Mouse (Mus musculus) MEL (cell line): ENCODE results near the gene Tmtc1. TPM values are rescaled to one million over a fixed set of nuclear protein-coding genes. Genes with fewer than 3 reads are reported as not detected.
A peak's percentile ranks its signal among the peaks of the same experiment; 100 is the strongest.

Experiments used
- DNase-seq: peaks from one replicate; pipeline ENCODE4 v3.0.0; 2011; ENCODE audit warnings: low read depth, low spot score
- H3K27ac ChIP-seq: 2 replicates; pipeline ENCODE4 v1.5.1; 2012; ENCODE audit warnings: low read depth, mild to moderate bottlenecking, control low read depth, low read length, moderate library complexity; ENCODE audit not compliant: control insufficient read depth
- H3K27me3 ChIP-seq, 2 experiments: fragments of 150-350 bp in 1 of 2; sonication (generic) in 1 of 2; 2 replicates each; pipeline ENCODE4 v1.6.1; 2012; ENCODE audit warnings: low read length in 2 of 2, mild to moderate bottlenecking in 2 of 2, improper control_type of control experiment in 1 of 2, moderate library complexity in 1 of 2; ENCODE audit not compliant: insufficient read depth in 2 of 2, control insufficient read depth in 1 of 2
- H3K36me3 ChIP-seq, 2 experiments: 2 replicates each; pipeline ENCODE4 v1.6.1; 2012 to 2014; ENCODE audit warnings: low read length in 2 of 2, improper control_type of control experiment in 1 of 2, inconsistent platforms in 1 of 2, mild to moderate bottlenecking in 1 of 2; ENCODE audit not compliant: insufficient read depth in 2 of 2, control insufficient read depth in 1 of 2
- H3K4me1 ChIP-seq, 2 experiments: fragments of 150-350 bp in 1 of 2; sonication (generic) in 1 of 2; 2 replicates each; pipeline ENCODE4 v1.6.1; 2012; ENCODE audit warnings: low read length in 2 of 2, improper control_type of control experiment in 1 of 2, mild to moderate bottlenecking in 1 of 2; ENCODE audit not compliant: insufficient read depth in 2 of 2, control insufficient read depth in 1 of 2
- H3K4me3 ChIP-seq, 2 experiments: fragments of 150-350 bp in 1 of 2; sonication (generic) in 1 of 2; 2 replicates each; pipeline ENCODE4 v1.5.1; 2012; ENCODE audit warnings: low read depth in 2 of 2, low read length in 2 of 2, mild to moderate bottlenecking in 2 of 2, moderate library complexity in 2 of 2, control low read depth in 1 of 2, improper control_type of control experiment in 1 of 2; ENCODE audit not compliant: control insufficient read depth in 1 of 2, insufficient read depth in 1 of 2
- H3K79me2 ChIP-seq: 2 replicates; pipeline ENCODE4 v1.6.1; 2012; ENCODE audit warnings: mild to moderate bottlenecking, low read length, moderate library complexity; ENCODE audit not compliant: control insufficient read depth, poor library complexity, insufficient read depth
- H3K9ac ChIP-seq: 2 replicates; pipeline ENCODE4 v1.6.1; 2012; ENCODE audit warnings: low read depth, mild to moderate bottlenecking, control low read depth, low read length, moderate library complexity; ENCODE audit not compliant: control insufficient read depth, poor library complexity, severe bottlenecking
- H3K9me3 ChIP-seq: fragments of 150-350 bp; sonication (generic); replicated peaks from 2 replicates; pipeline ENCODE4 v1.6.1; 2012; ENCODE audit warnings: mild to moderate bottlenecking, low read length, improper control_type of control experiment, moderate library complexity; ENCODE audit not compliant: insufficient read depth
- ETS1 ChIP-seq: IDR thresholded peaks from 2 replicates; pipeline ENCODE4 v1.6.1; 2012; ENCODE audit warnings: low read depth, mild to moderate bottlenecking, inconsistent platforms, low read length, improper control_type of control experiment, moderate library complexity
- GATA1 ChIP-seq: IDR thresholded peaks from 2 replicates; pipeline ENCODE4 v1.6.1; 2011; ENCODE audit warnings: low read depth, low read length, improper control_type of control experiment
- KAT2A ChIP-seq: conservative IDR thresholded peaks from 2 replicates; pipeline ENCODE4 v1.6.1; 2012; ENCODE audit warnings: low read depth, low read length, improper control_type of control experiment, inconsistent platforms
- MAX ChIP-seq: IDR thresholded peaks from 2 replicates; pipeline ENCODE4 v1.6.1; 2011; ENCODE audit warnings: low read length, improper control_type of control experiment
- MAZ ChIP-seq: IDR thresholded peaks from 2 replicates; pipeline ENCODE4 v1.6.1; 2012; ENCODE audit warnings: low read depth, mild to moderate bottlenecking, inconsistent platforms, low read length, improper control_type of control experiment
- MEF2A ChIP-seq: IDR thresholded peaks from 2 replicates; pipeline ENCODE4 v1.6.1; 2014; ENCODE audit warnings: low read depth, mild to moderate bottlenecking, inconsistent platforms, low read length, improper control_type of control experiment; ENCODE audit not compliant: poor library complexity, insufficient replicate concordance, severe bottlenecking; ENCODE audit errors: extremely low read depth
- MYB ChIP-seq: IDR thresholded peaks from 2 replicates; pipeline ENCODE4 v1.6.1; 2011; ENCODE audit warnings: mild to moderate bottlenecking, low read depth, low read length, improper control_type of control experiment
- NELFE ChIP-seq: IDR thresholded peaks from 2 replicates; pipeline ENCODE4 v1.6.1; 2011; ENCODE audit warnings: low read depth, low read length, improper control_type of control experiment
- SIN3A ChIP-seq: IDR thresholded peaks from 2 replicates; pipeline ENCODE4 v1.6.1; 2012; ENCODE audit warnings: low read length, improper control_type of control experiment, inconsistent platforms
- ZKSCAN1 ChIP-seq: IDR thresholded peaks from 2 replicates; pipeline ENCODE4 v1.6.1; 2012; ENCODE audit warnings: low read depth, mild to moderate bottlenecking, inconsistent platforms, low read length, improper control_type of control experiment, moderate library complexity
- ZNF384 ChIP-seq: IDR thresholded peaks from 2 replicates; pipeline ENCODE4 v1.6.1; 2012; ENCODE audit warnings: low read depth, mild to moderate bottlenecking, inconsistent platforms, low read length, improper control_type of control experiment
- polyA plus RNA-seq, 2 experiments: library from polyadenylated mRNA; stranded (reverse) in 1 of 2; unstranded in 1 of 2; fragments of >175 nt in 1 of 2; fragments of >200 nt in 1 of 2; gene quantifications; 2 replicates each; pipeline versions ENCODE4 v1.2.1 to v1.2.4; 2012; ENCODE audit warnings: low replicate concordance in 2 of 2, low read depth in 1 of 2; ENCODE audit not compliant: insufficient read length in 2 of 2, insufficient read depth in 1 of 2, missing spikeins in 1 of 2
- total RNA-seq: library from RNA; depleted of rRNA; stranded (reverse); fragments of 300-350 nt; gene quantifications from 2 replicates; pipeline ENCODE4 v1.2.3, GENCODE M21; 2012

The Tmtc1 gene
- total and polyA plus RNA-seq, 3 experiments, result 0.03 TPM; not detected in 2

- TF ChIP-seq GATA1, result peak; percentile 18; the same call in 1 of the 2 replicates
- TF ChIP-seq NELFE, result peak; percentile 90
- TF ChIP-seq KAT2A, result peak; percentile 52; the same call in 1 of the 2 replicates
- no peak for TF ChIP-seq ZKSCAN1
Observed at GRCm38 (mm10) chr6:148211897-148212680, 232.1 kb downstream of the Tmtc1 start, which contains the start of gene Ergic2 (continued).

GRCm38 (mm10) chr6:148211391-148211876, 232.8 kb downstream of the Tmtc1 start:
- peak; percentile 42; the same call in 1 of the 2 replicates for TF ChIP-seq ETS1
- no peak for TF ChIP-seq MAZ
- peak; percentile 58; the same call in 1 of the 2 replicates for TF ChIP-seq SIN3A
- peaks cover 0 to 2% of the 10 kb centered on the region in 2 experiments; a peak in 1 of 4 replicates for H3K4me1 ChIP-seq
- H3K9ac ChIP-seq, result peak overlapping the region; percentile 89
- H3K36me3 ChIP-seq, result peaks cover 2 to 19% of the 10 kb centered on the region in 2 experiments; a peak in 3 of 4 replicates
- peak overlapping the region; percentile 86 to 88 for H3K4me3 ChIP-seq
- H3K27ac ChIP-seq, result peak overlapping the region; percentile 51
- DNase-seq, result peak; percentile 57
- no peaks in the 10 kb centered on the region for H3K9me3 ChIP-seq
- H3K79me2 ChIP-seq, result peaks cover 46% of the 10 kb centered on the region
- no peaks in the 10 kb centered on the region for H3K27me3 ChIP-seq

DNA sequence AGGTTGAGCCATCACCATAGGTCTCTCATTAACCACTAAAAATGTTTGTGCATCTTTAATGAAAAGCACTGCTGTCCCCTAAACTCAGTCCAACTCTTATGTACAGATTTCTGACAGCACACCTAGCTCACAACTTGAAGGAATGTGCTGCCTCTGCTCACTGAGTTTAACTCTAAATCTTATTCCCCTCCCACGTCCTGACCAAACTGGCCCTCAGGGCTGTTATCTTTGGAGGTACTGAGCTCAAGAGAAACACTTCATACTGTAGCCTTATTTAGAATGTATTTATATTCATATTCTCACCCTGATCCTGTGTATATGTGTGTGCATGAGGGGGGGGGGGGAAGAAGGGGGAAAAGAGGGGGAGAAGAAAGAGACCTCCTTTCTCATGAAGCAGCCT, 236.7 kb downstream of the Tmtc1 start:
- H3K4me1 ChIP-seq, result 0 out of 4 replicates have a peak, but pooled peaks cover 0 to 2% of the 10 kb centered on the region in 2 experiments
- no peaks in the 10 kb centered on the region for H3K27me3 ChIP-seq
- H3K36me3 ChIP-seq, result peaks cover 10 to 16% of the 10 kb centered on the region in 2 experiments
- TF ChIP-seq SIN3A, result no peak
- no peak for TF ChIP-seq ZNF384
- TF ChIP-seq MEF2A, result no peak
- TF ChIP-seq MAX, result no peak
- no peak for TF ChIP-seq MYB
- no peaks in the 10 kb centered on the region for H3K9me3 ChIP-seq
- no peak for DNase-seq
- peaks cover 47% of the 10 kb centered on the region for H3K79me2 ChIP-seq
- no peak overlapping the region for H3K9ac ChIP-seq
- H3K27ac ChIP-seq, result no peak overlapping the region
- H3K4me3 ChIP-seq, result no peak overlapping the region
